Comparison of ENCODE assay signal across 28 mouse cellular contexts in genomic region chr15:13095406-13095805, GRCm38 (mm10).
DNase-seq lines count a peak whose midpoint lies in the region; ATAC-seq and TF ChIP-seq lines count a peak whose summit lies in the region.
"Had no signal": no experiment of that assay in that cellular context is flagged by ENCODE, and none has a peak within 500 bp of the region (broad histone marks: within the 10 kb centered on the region; RNA-seq: fewer than 3 reads in every experiment).

No protein-coding gene starts in this region.

- peaks cover 15% of the 10 kb centered on the region for H3K4me1 ChIP-seq in heart, embryonic 12.5 days (replicated peaks)
- H3K4me1 ChIP-seq in midbrain, embryonic 10.5 days: peaks cover 22% of the 10 kb centered on the region
- peaks cover 12% of the 10 kb centered on the region; the same call in 1 of the 2 replicates for H3K4me1 ChIP-seq in midbrain, embryonic 14.5 days (ENCODE audit: control insufficient read depth, insufficient read depth, low read length)
- peaks cover 3% of the 10 kb centered on the region for H3K4me1 ChIP-seq in ES-Bruce4 (ENCODE audit: control insufficient read depth, insufficient read depth, low read length)
- H3K4me1 ChIP-seq: limb, embryonic 12.5 days; liver, embryonic 12.5 days; stomach, embryonic 15.5 days had no signal

- no peak overlapping the region for H3K4me3 ChIP-seq in heart, embryonic 12.5 days
- H3K4me3 ChIP-seq in midbrain, embryonic 10.5 days: no peak overlapping the region
- H3K4me3 ChIP-seq in midbrain, embryonic 14.5 days (replicated peaks; ENCODE audit: low read depth, low read length): no peak overlapping the region
- no peak overlapping the region for H3K4me3 ChIP-seq in ES-Bruce4 (ENCODE audit: low read depth, low read length)
- H3K4me3 ChIP-seq: forebrain, embryonic 15.5 days; hindbrain, embryonic 12.5 days; limb, embryonic 12.5 days; liver, embryonic 12.5 days; neural tube, embryonic 15.5 days; stomach, embryonic 15.5 days had no signal

- peak overlapping the region; percentile 64; the same call in 1 of the 2 replicates for H3K27ac ChIP-seq in heart, embryonic 12.5 days (ENCODE audit: poor library complexity, severe bottlenecking)
- peak overlapping the region; percentile 24; the same call in 1 of the 2 replicates for H3K27ac ChIP-seq in midbrain, embryonic 10.5 days (replicated peaks)
- H3K27ac ChIP-seq in midbrain, embryonic 14.5 days (replicated peaks; ENCODE audit: low read depth, low read length): no peak overlapping the region
- H3K27ac ChIP-seq in ES-Bruce4 (ENCODE audit: insufficient read depth, low read length): no peak overlapping the region
- H3K27ac ChIP-seq: forebrain, embryonic 15.5 days; hindbrain, embryonic 12.5 days; limb, embryonic 12.5 days; liver, embryonic 12.5 days; neural tube, embryonic 15.5 days; stomach, embryonic 15.5 days had no signal

- H3K9ac ChIP-seq in heart, embryonic 12.5 days: no peak overlapping the region
- no peak overlapping the region for H3K9ac ChIP-seq in midbrain, embryonic 14.5 days (replicated peaks; ENCODE audit: low read length)
- H3K9ac ChIP-seq in ES-Bruce4 (ENCODE audit: low read depth, poor library complexity, severe bottlenecking): no peak overlapping the region
- H3K9ac ChIP-seq: forebrain, embryonic 15.5 days; hindbrain, embryonic 12.5 days; limb, embryonic 12.5 days; liver, embryonic 12.5 days; liver, postnatal 0 days; neural tube, embryonic 15.5 days; stomach, embryonic 15.5 days had no signal

- no peaks in the 10 kb centered on the region for H3K36me3 ChIP-seq in heart, embryonic 12.5 days
- H3K36me3 ChIP-seq in midbrain, embryonic 10.5 days: peaks cover 5% of the 10 kb centered on the region; the same call in 1 of the 2 replicates
- no peaks in the 10 kb centered on the region for H3K36me3 ChIP-seq in midbrain, embryonic 14.5 days (ENCODE audit: control insufficient read depth, insufficient read depth, low read length)
- no peaks in the 10 kb centered on the region for H3K36me3 ChIP-seq in ES-Bruce4 (ENCODE audit: control insufficient read depth, insufficient read depth, low read length, poor library complexity, severe bottlenecking)
- H3K36me3 ChIP-seq: forebrain, embryonic 15.5 days; hindbrain, embryonic 12.5 days; limb, embryonic 12.5 days; liver, embryonic 12.5 days; neural tube, embryonic 15.5 days; stomach, embryonic 15.5 days had no signal

- no peak overlapping the region; the same call in 1 of the 2 replicates for H3K4me2 ChIP-seq in heart, embryonic 12.5 days
- no peak overlapping the region for H3K4me2 ChIP-seq in midbrain, embryonic 14.5 days (ENCODE audit: low read length)
- H3K4me2 ChIP-seq: forebrain, embryonic 15.5 days; heart, embryonic 11.5 days; hindbrain, embryonic 12.5 days; limb, embryonic 12.5 days; liver, embryonic 12.5 days; neural tube, embryonic 15.5 days; stomach, embryonic 15.5 days had no signal

- no peak for TF ChIP-seq CTCF in ES-Bruce4 (IDR thresholded peaks at IDR 0.05; ENCODE audit: low read depth, low read length)

- no peak for TF ChIP-seq POLR2A in ES-Bruce4 (IDR thresholded peaks at IDR 0.05; ENCODE audit: insufficient read depth, low read length)

- peak; percentile 65; the same call in 1 of the 2 replicates for TF ChIP-seq EP300 in ES-Bruce4 (IDR thresholded peaks at IDR 0.05; ENCODE audit: insufficient read depth, low read depth, low read length)

- 0 out of 2 replicates have a peak, but pooled peaks have one; percentile 33 for ATAC-seq in heart, embryonic 12.5 days (ENCODE audit: insufficient number of reproducible peaks, low FRiP score)
- no peak for ATAC-seq in midbrain, embryonic 14.5 days (ENCODE audit: low FRiP score, low TSS enrichment)
- no peak for ATAC-seq in monocyte, adult 5-6 weeks (replicated peaks; ENCODE audit: insufficient number of reproducible peaks, low FRiP score, low TSS enrichment, poor library complexity, severe bottlenecking)
- ATAC-seq: activated CD4-positive, CD25-positive, alpha-beta regulatory T cell, adult 4 months; CD4-positive, CD25-positive, alpha-beta regulatory T cell, adult 4 months; forebrain, embryonic 15.5 days; inflammation-experienced regulatory T-cells, adult 6 months; liver, embryonic 12.5 days; liver, postnatal 0 days had no signal

- 50% methylated on average over 9 of the region's 9 CpGs for WGBS in heart, embryonic 12.5 days
- WGBS in midbrain, embryonic 10.5 days: 69% methylated on average over 9 of the region's 9 CpGs
- WGBS in midbrain, embryonic 14.5 days: 55% methylated on average over 9 of the region's 9 CpGs

- no peaks in the 10 kb centered on the region for H3K27me3 ChIP-seq in heart, embryonic 12.5 days (replicated peaks)
- H3K27me3 ChIP-seq in midbrain, embryonic 10.5 days (ENCODE audit: low read depth, poor library complexity, severe bottlenecking): no peaks in the 10 kb centered on the region
- H3K27me3 ChIP-seq in midbrain, embryonic 14.5 days (ENCODE audit: control insufficient read depth, insufficient read depth, low read length): no peaks in the 10 kb centered on the region
- H3K27me3 ChIP-seq in ES-Bruce4 (ENCODE audit: control insufficient read depth, insufficient read depth, low read length, poor library complexity, severe bottlenecking): no peaks in the 10 kb centered on the region
- H3K27me3 ChIP-seq: forebrain, embryonic 15.5 days; hindbrain, embryonic 12.5 days; limb, embryonic 12.5 days; liver, embryonic 12.5 days; neural tube, embryonic 15.5 days; stomach, embryonic 15.5 days had no signal

- no peaks in the 10 kb centered on the region for H3K9me3 ChIP-seq in heart, embryonic 12.5 days (replicated peaks)
- no peaks in the 10 kb centered on the region for H3K9me3 ChIP-seq in midbrain, embryonic 10.5 days (replicated peaks)
- H3K9me3 ChIP-seq in midbrain, embryonic 14.5 days (ENCODE audit: control insufficient read depth, low read length): no peaks in the 10 kb centered on the region
- no peaks in the 10 kb centered on the region for H3K9me3 ChIP-seq in ES-Bruce4 (replicated peaks; ENCODE audit: control insufficient read depth, insufficient read depth, low read length, poor library complexity, severe bottlenecking)
- H3K9me3 ChIP-seq: forebrain, embryonic 15.5 days; hindbrain, embryonic 12.5 days; limb, embryonic 12.5 days; liver, embryonic 12.5 days; neural tube, embryonic 15.5 days; stomach, embryonic 15.5 days had no signal

- no peak for DNase-seq in heart, adult 9 months (ENCODE audit: low spot score in 2 of 2)
- no peak for DNase-seq in midbrain, embryonic 10.5 days (ENCODE audit: low spot score)
- no peak for DNase-seq in midbrain, embryonic 14.5 days
- peak; percentile 51 for DNase-seq in ZHBTc4 (ENCODE audit: low read depth, low spot score)
- no peak for DNase-seq in cerebellum, postnatal 36 days
- DNase-seq: adrenal gland, adult 8-10 months; cerebellum, adult 8-10 months; cerebellum, postnatal 25 days; gastrocnemius, postnatal 25 days; kidney, adult 11 months; kidney, postnatal 14 days; layer of hippocampus, adult 9-11 months; liver, postnatal 0 days; lung, postnatal 36 days; right cerebral cortex, postnatal 25 days had no signal

Comparison
In these comparisons a context has a peak if more than half of its experiments do, and no peak if none do; other contexts are left out.
1. H3K27ac ChIP-seq: peak in heart, embryonic 12.5 days (single experiment) and midbrain, embryonic 10.5 days (single experiment); none in midbrain, embryonic 14.5 days (single experiment) and ES-Bruce4 (single experiment).